Mouse (Mus musculus): ENCODE data around the gene Ly6g6f.

DNA sequence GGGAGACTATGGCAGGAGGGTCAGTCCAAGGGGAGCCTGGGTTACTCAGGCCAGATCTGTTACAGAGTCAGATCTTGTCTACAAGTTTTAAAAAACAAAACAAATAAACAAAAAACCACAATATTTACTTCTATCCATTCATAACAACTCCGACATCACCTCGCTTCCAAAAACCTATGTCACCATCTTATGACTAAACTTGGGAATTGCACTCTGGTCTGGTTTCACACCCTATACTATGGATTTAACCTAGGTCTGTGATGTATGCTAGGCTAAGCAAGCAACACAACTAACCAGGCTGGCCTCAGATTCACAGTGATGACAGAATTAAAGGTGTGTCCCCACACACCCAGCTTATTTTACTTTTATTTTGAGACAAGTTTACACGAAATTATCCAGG is 21.1 kb upstream of the Ly6g6f start:
- TF ChIP-seq MEF2A (IDR thresholded peaks at IDR 0.05; ENCODE audit: extremely low read depth, insufficient replicate concordance, low read depth, low read length, poor library complexity, severe bottlenecking), result no peak
- no peak for TF ChIP-seq GABPA (IDR thresholded peaks at IDR 0.05; ENCODE audit: low read depth, low read length)
- peak in 1 of 3 experiments; percentile 51; a peak in 2 of 6 replicates for TF ChIP-seq CTCF (IDR thresholded peaks at IDR 0.05 in 2 of 3, conservative IDR thresholded peaks at IDR 0.05 in 1 of 3; ENCODE audit: control insufficient read depth in 1 of 3, insufficient read depth in 1 of 3, low read depth in 2 of 3, low read length in 3 of 3, poor library complexity in 1 of 3, severe bottlenecking in 1 of 3)
- no peak for TF ChIP-seq GATA1 (IDR thresholded peaks at IDR 0.05; ENCODE audit: low read depth, low read length)
- no peak for TF ChIP-seq EP300 (IDR thresholded peaks at IDR 0.05; ENCODE audit: low read depth in 1 of 2, low read length in 2 of 2)
- TF ChIP-seq NELFE (IDR thresholded peaks at IDR 0.05; ENCODE audit: low read depth, low read length), result no peak
- TF ChIP-seq CHD1 (IDR thresholded peaks at IDR 0.05; ENCODE audit: low read depth, low read length), result no peak
- TF ChIP-seq TCF12 (IDR thresholded peaks at IDR 0.05; ENCODE audit: low read depth, low read length), result no peak
- no peak for TF ChIP-seq MYC (IDR thresholded peaks at IDR 0.05; ENCODE audit: low read depth, low read length)
